Mouse (Mus musculus) left cerebral cortex, adult 8-10 months (tissue): ENCODE data around the gene Acap1. TPM values are rescaled to one million over a fixed set of nuclear protein-coding genes. Genes with fewer than 3 reads are reported as not detected.
A peak's percentile ranks its signal among the peaks of the same experiment; 100 is the strongest.
"Not testable (repeated sequence)": the region's sequence is repeated elsewhere in the genome, so short reads cannot be mapped to it uniquely, and the experiment has no call there.

Source experiments
- DNase-seq, 2 experiments: peaks; one replicate each; pipeline ENCODE4 v3.0.0; 2022; ENCODE audit warnings: low spot score in 2 of 2
- total RNA-seq, 4 experiments: library from RNA; stranded (reverse); gene quantifications; 2 replicates each; pipeline ENCODE4 v1.2.4; 2022

Gene Acap1
- total RNA-seq, 4 experiments from 2014 or later: not detected

DNA sequence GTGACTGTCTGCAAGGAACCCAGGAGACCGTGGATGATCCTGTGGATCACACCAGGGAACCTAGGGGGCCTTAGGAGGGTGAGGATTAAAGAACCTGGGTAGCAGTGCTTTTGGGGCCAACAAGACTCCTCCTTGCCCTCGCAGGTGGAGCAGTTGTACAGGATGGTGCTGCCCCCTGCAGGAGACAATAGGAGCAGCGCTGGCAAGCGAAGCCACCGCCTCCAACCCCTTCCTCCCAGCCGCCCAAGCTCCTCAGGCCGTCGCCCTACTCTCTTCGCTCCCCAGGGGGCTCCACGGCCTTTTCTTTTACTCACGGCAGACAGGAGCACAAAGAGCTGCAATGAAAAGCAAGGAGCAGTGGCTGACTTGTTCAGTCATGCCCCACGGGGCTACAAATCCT is 18.5 kb downstream of the Acap1 start:
- peak; percentile 43 to 53 for DNase-seq

DNA sequence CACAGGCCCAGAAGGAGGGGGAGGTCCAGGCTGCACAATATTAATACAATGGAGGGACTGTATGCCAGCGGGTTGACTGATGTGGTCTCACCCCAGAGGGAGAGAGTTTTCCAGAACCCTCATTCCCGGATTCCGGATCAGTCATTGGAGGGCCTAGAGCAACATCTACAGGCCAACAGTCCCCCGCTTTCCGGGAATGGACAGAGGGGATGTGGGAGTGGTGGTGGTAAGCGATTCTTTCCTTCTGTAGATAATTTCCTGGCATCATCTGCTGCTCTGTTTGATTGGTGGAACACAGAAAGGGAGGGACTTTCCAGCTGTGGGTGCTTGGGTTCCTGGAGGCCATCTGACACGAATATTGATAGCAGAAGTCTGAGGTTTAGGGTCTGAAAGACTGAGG is 19.2 kb downstream of the Acap1 start:
- no peak for DNase-seq

DNA sequence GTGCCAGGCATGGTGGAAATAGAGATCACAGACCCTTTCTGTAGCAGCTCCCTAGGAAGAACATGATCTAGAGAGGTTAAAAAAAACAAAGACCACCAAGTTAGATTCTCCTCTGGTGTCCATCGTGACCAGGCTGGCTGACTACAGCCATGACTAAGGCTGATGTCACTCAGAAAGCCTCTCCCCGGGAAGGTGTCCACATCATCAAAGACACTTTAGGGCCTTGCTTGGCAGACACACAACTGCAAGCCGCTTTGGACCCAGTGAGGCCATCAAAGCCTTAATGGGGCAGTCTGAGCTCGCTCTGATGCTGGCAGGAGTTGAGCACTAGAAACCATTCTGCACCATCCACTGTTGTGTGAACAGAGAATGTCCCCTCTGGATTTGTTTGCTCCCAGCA is 22.9 kb downstream of the Acap1 start:
- no peak for DNase-seq

DNA sequence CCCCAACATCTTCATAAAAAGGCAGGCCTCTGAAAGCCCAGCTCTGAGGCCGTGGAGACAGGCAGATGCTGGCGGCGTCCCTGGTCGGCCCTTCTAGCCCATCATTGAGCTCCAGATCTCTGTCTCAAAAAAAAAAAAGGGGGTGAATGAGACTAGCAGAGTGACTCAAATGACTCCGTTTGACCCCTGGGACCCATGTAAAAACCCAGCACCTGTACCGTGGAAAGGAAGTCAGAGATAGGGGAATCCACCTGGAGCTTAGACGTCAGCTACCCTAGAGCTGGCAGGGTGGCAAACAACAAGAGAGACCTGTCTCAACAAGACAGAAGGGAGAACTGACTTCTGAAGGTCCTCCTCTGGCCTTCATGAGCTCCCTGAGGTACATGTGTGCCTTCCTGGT is 23.5 kb downstream of the Acap1 start:
- DNase-seq: no peak

DNA sequence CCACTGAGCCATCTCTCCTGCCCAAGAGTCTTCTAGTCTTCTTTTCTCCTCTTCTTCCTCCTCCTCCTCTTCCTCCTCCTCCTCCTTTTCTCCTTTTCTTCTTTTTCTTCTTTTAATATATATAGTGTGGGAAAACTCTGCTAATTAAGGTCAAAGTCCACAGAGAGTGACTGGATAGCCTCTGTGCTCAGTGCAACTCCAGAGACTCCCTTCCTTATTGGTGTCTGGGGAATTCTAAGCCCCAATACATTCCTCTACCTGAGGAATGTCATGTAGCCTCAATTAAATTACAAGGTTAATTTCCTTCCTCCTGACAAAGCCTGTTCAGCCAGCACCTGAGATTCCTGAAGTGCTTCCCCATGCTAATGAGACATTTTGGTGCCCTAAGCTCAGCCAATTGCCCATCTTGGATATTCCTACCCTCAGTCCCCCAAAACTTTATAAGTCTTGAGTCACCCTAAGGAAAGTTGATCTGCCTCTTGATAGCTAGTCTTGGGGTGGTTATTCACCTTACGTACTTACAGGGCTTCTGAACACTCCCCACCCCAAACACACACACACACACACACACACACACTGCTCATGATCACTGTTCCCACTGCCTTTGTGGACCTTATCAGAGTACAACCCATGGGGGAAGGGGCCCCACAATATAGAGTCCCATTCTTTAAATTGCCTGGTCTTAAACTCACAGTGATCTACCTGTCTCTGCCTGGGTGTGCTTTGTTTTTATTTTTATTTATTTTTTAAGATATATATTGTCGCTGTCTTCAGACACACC is 24.9 kb downstream of the Acap1 start:
- no peak for DNase-seq

DNA sequence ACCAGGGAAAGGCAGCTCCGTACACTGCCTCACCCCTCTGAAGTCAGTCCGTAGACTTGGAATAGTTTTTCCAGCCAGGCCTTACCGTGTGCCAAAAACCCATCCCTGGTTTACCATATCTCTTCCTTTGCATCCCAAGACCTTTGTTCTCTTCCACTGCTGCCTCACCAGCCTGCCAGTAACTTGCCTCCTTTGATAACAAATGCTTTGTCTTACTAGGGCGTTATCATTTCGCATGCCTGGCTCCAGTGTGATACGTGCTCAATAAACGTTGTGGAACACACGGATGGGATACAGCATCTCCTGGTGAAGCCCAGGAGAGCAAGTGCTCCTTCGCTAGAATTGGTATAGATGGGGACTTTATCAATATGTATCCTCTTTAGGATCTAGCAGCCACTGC is 28.0 kb downstream of the Acap1 start:
- no peak for DNase-seq

DNA sequence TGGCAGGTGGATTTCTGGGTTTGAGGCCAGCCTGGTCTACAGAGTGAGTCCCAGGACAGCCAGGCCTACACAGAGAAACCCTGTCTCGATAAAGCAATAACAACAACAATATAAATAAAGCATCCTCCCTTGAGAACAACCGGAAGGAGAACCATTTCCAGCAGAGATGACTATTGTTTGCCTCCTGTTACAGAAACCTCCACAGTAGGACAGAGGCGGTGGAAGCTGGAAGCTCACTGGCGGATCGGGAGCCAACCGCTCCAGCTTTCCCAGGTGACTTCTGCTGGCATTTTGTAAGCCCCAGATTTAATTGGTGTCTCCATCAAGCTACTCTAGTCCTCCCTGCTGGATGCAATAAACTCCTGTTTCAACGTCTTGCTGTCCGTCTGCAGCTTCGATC is 29.8 kb downstream of the Acap1 start:
- DNase-seq: no peak

DNA sequence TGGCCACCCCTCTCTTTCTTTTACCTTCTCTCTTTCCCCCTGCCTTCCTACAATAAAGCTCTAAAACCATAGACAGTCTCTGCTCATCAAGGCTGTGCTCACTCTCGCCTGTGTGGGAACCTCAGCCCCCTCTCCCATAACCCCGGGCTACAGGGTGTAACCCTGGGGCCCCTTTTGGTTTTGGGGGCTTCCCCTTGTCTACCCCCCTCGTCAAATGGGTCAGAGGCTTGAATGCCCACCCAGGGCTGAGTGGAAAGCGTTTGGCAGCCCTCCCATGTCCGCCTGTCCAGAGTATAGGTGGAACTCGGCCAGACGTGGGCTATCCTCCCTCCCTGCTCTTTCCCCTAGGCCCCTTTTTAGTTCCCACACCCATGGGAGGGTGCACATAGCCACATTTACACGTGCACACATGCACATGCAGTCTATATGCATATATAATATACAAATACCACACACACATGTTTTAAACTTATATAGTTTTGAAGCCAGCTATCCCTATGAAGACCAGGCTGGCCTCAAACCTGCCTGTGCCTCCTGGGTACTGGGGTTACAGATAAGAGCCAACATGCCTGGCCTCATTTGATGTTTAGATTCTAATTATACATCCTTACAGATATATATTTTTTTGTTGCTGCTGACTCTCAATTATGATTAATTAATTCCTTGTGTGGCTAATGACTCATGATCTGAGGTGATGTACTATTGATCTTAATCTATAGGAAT is 31.0 kb downstream of the Acap1 start:
- no peak for DNase-seq

DNA sequence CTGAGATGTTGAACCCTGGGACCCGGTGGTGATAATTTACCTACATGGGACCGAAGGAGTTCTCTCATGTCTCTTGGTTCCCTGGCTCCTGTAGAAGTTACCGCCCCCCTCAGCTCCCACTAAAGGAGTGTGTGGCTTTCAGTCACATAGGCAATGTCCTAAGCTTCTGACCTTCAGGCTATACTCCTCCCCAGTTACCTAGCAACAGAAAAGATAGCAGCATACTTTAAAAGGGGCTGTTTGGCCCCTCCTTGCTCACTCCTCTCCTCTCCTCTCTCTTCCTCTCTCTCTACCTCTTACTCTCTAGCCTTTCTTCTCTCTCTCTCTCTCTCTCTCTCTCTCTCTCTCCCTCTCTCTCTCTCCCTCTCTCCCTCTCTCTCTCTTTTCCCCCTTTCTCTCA is 31.6 kb downstream of the Acap1 start:
- not testable (repeated sequence) for DNase-seq

DNA sequence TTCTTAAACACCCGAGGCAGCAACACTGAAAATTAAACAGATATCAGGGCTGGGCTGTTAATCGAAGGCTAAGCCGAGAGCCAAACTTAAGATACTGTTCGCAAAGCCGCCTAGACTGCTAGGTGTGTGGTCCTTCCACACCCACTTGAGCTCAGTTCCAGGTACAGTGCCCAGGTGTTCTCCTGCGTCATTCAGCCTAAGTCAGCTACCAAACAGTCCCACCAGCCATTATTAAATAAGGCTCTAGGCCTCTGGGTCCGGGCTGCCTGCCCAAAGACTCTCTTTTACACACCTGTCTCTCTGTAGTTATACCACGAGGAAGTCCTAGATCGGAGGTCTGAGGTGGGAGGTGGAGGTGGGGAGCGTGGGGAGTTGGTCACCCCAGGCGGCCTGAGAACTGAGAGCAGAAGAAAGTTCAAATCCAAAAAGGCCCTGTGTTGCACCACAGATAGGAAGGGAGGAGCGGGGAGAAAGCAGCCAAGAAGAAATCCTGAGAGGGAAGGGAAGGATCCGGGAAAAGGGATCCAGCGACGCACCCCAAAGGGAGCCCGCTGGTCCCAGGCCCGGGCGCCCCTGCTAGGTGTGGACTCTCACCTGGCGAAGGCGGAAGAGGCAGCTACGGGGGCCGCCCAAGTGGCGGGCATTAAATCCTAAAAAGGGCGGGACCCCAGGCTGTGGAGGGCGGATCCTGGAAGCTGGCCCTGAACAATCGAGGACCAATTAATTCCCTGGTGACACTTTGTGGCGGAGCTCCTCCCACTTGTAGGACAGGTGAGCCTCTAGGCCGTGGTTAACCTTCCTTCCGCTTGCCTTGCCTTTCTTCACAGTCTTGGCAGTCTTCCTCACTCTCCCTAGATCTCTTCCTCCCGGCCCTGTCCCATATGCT is 37.0 kb downstream of the Acap1 start, which contains the start of gene Tnk1:
Gene Tnk1, minus strand, starts transcription at position 618 of the 886 bp plus-strand sequence.
- no peak for DNase-seq

DNA sequence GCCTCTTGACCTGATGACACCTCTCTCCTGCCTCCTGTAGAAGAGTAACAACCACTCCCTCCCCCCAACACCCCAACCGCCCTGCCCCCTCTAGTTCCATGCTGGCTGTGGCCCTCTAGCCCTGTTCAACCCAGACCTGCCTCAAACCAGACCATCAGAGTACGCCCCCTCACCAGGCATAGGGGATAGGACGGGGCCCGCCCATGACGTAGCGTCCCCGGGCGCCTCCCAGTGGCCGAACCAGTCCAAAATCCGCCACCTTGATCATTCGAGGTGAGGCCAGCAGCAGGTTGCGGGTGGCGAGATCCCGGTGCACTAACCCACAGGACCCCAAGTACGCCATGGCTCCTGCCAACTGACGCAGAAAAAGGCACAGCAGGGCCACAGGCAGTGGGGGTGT is 40.0 kb downstream of the Acap1 start:
- no peak for DNase-seq

DNA sequence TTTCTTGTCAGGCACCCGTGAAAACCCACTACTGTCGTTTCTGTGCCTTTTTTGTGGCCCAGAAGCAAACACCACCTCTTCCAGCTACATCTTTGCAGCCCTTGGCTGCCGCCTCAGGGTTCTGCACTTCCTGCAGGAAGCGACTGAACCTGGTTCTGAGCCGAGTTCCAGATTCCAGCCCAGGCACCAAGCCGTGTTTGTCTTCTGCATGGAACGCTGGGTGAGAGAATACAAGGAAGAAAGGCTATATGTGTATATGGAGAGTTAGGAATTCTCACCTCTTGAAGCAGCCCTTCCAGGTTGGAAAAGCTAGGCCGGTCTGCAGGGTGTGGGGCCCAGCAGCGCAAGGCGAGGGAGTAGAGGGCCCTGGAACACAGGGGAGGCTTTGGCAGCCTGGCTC is 40.7 kb downstream of the Acap1 start:
- no peak for DNase-seq

DNA sequence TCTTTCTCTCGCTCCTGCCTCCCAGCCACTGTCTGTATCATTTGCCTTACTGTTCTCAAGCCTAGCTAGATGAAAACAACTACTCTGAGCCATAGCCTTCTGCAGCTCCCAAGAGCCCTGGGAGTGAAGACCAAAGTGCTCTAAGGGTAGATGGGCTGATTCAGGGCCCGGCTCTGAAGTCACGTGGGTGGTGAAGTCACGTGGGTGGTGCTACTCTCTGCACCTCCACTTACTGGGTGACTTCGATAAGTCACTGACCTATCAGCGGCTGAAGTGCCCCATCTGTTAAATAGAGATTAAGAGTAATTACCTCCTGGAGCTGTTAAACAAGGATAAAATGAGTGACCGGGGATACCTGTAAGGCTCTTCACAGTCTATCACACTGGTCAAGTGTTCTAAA is 41.3 kb downstream of the Acap1 start:
- DNase-seq: no peak

DNA sequence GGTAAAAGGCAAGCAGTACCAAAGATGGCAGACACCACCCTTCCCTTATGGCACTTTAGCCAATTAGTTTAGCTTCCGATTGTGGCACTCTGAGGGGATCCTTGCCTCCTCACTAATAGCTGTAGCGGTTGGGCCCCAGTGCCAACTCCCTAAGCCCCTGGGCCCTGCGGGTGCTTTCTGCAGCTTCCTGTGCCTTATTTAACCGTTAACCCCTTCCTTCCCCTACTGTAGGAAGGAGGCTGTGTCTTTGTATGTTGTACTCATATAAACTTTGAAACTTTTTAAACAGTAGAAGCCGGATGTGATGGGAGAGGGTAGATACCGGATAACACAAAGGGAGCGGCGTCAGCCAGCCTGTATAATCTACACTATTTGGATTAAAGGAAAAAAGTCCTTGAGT is 44.6 kb downstream of the Acap1 start:
- DNase-seq: no peak

DNA sequence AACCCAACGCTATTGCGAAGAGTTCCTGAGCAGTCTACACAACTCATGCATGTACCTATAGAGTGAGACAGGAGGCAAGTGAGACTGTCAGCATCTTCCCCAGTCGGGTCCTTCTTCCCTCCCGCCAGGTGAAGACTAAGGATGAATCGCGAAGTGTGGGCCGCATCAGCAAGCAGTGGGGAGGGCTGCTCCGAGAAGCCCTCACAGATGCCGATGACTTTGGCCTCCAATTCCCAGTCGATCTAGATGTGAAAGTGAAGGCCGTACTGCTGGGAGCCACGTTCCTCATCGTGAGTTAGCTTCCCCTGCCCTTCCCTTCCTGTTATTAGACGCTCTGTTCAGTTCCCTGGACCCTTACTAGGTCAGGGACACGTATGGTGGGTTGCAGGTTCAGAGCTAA is 45.5 kb downstream of the Acap1 start:
- DNase-seq: no peak

DNA sequence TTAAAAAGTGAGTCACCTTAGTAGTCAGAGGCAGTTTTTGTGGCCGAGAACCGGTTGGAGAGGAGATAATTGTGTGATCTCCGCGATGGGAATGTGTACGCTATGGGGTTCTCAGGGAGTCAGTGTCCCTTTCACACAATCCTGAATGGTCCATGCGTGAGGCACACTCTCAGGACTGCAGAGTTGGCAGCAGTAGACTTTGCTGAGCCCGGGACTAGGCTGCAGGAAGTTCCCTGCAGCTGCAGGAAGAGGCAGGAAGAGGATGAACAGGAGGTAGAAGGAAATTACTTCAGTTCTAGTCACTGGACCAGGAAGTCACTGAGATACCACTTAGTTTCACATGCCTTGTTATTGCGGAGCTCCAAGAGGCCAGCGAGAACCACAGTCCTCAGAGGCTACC is 46.2 kb downstream of the Acap1 start:
- DNase-seq: no peak

DNA sequence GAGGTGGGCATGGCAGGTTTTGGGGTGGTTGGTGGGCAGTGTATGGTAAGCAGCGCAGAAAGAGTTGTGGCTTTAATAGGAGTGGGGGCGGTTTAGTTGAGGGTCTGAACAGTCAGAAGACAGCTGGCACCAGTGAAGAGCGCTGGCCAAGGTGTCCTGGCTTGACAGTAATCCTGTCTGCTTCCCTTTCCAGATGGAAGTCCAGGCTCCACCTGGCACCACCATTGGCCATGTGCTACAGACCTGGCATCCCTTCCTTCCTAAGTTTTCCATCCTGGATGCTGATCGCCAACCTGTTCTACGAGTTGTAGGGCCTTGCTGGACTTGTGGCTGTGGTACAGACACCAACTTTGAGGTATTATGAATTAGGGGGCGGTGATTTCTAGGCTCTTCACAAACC is 47.3 kb downstream of the Acap1 start:
- no peak for DNase-seq

DNA sequence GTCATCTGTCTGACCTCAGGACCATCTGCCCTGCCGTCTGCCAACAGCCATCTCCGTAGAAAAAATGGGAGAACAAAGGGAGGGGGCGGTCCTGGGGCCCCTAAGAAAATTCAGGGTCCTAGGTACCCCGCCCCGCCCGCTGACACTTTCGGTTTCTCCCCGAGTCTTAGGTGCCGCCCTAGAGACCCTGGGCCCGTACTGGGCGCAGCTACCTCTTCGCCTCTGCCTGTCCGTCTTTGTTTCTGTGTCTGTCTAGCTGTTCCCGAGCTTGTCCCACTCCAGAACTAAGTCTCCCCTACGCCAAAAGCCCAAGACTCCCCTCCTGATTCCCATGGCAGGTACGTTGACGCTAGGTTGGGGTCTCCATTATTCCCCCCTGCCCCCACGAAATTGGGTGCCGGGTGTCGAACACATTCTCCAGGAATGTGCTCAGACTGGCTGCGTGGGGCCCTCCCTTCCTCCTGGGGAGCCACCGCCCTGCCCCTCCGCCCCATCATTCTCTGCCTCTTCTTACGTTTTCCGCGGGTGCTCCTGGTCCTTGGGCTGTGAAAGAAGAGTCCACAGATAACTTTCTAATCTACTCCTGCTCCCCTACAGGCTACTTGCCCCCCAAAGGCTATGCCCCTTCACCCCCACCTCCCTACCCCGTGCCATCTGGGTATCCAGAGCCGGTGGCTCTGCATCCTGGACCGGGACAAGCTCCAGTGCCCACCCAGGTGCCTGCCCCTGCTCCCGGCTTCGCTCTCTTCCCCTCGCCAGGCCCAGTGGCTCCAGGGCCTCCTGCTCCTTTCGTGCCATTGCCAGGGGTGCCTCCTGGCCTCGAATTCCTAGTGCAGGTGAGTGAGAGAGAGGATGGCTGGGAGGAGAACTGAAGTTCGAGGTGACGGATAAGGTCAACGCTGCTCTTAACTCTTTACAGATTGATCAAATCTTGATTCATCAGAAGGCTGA is 48.3 kb downstream of the Acap1 start:
- no peak for DNase-seq

DNA sequence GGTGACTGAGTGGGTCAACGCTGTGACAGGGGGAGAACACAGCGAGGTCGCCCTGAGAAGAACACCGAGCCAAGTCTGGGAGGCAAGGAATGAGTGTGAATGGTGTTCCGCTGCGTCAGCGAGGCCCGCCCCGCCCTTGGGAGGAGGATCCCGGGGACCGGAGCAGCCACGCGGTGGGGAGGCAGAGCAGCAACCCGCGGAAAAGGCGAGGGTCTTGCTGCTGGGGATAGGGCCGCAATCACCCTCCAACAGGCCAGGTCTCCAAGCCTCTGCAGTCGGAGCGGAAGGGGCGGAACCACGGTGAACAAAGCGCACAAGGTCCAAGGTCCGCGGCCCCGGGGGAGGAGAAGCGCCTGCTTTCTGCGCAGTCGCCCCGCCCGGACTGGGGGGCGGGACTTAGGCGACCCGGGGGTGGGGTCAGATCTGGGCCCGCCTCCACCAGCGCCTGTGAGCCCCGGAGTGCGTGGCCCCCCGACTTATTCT is 49.1 kb downstream of the Acap1 start, which contains the start of gene Plscr3:
Gene Plscr3, plus strand, starts transcription at position 179 of the 483 bp plus-strand sequence.
- DNase-seq: peak; percentile 75 to 82

DNA sequence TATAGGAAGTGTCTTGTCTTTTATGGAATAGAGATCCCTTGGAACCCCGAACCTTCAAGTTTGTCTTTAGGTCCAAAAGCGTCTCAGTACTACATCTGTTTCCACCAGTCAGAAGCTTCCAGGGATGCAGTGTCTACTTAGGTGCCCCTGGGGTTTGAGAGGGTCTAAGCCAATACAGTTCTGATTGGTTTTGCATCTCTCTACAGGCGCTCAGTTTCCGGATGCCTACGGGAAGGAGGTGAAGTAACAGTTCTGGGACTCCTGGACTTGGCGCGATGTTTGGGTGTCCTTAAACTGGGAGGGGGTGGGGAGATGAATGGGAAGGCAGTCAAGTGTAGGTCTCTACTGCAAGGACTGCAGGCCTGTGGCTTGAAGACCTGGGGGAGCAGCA is 56.6 kb downstream of the Acap1 start:
- DNase-seq: no peak
